Mouse (Mus musculus) liver, embryonic 13.5 days (tissue): Measurements from ENCODE around the gene Mthfd1. TPM values are rescaled to one million over a fixed set of nuclear protein-coding genes. Genes with fewer than 3 reads are reported as not detected.
A peak's percentile ranks its signal among the peaks of the same experiment; 100 is the strongest.
"Not testable (repeated sequence)": the region's sequence is repeated elsewhere in the genome, so short reads cannot be mapped to it uniquely, and the experiment has no call there.

ENCODE experiments used
- ATAC-seq: fragments of 200-750 bp; cut with Nextera tagmentation; 2 replicates; pipeline ENCODE4 v1.8.0; 2017; ENCODE audit warnings: low read depth, mild to moderate bottlenecking, moderate number of reproducible peaks, moderate library complexity
- DNase-seq: peaks from one replicate; pipeline ENCODE4 v3.0.0; 2022
- H3K27ac ChIP-seq: fragments of 300-500 bp; sonication (generic); 2 replicates; pipeline ENCODE4 v1.5.1; 2015; ENCODE audit warnings: moderate library complexity, mild to moderate bottlenecking, inconsistent platforms
- H3K27me3 ChIP-seq: fragments of 300-500 bp; sonication (generic); 2 replicates; pipeline ENCODE4 v1.6.1; 2015; ENCODE audit warnings: mild to moderate bottlenecking, inconsistent platforms
- H3K36me3 ChIP-seq: fragments of 300-500 bp; sonication (generic); 2 replicates; pipeline ENCODE4 v1.6.1; 2015; ENCODE audit warnings: mild to moderate bottlenecking, inconsistent platforms
- H3K4me1 ChIP-seq: fragments of 300-500 bp; sonication (generic); replicated peaks from 2 replicates; pipeline ENCODE4 v1.6.1; 2015; ENCODE audit warnings: inconsistent platforms
- H3K4me2 ChIP-seq: fragments of 300-500 bp; sonication (generic); 2 replicates; pipeline ENCODE4 v1.6.1; 2015; ENCODE audit warnings: inconsistent platforms, mild to moderate bottlenecking, moderate library complexity
- H3K4me3 ChIP-seq: fragments of 300-500 bp; sonication (generic); replicated peaks from 2 replicates; pipeline ENCODE4 v1.5.1; 2015; ENCODE audit warnings: mild to moderate bottlenecking, inconsistent platforms
- H3K9ac ChIP-seq: fragments of 300-500 bp; sonication (generic); 2 replicates; pipeline ENCODE4 v1.6.1; 2015; ENCODE audit warnings: mild to moderate bottlenecking, inconsistent platforms
- H3K9me3 ChIP-seq: fragments of 300-500 bp; sonication (generic); replicated peaks from 2 replicates; pipeline ENCODE4 v1.6.1; 2016; ENCODE audit warnings: inconsistent platforms
- WGBS: fragments of 180-500 bp; shearing (Covaris S2); methylation state at CpG from one replicate; pipeline ENCODE4 v1.1.7; 2015; ENCODE audit not compliant: insufficient replicate concordance; 5-methylcytosine and 5-hydroxymethylcytosine counted together
- polyA plus RNA-seq: library from polyadenylated mRNA; unstranded; fragments of >200 nt; fragmentation: Nextera tagmentation; extraction: Ambion mirVana; gene quantifications from 2 replicates; pipeline ENCODE4 v1.2.1, GENCODE M21; 2015

The Mthfd1 gene
- 111 and 125 TPM in 2 replicates for polyA plus RNA-seq

DNA sequence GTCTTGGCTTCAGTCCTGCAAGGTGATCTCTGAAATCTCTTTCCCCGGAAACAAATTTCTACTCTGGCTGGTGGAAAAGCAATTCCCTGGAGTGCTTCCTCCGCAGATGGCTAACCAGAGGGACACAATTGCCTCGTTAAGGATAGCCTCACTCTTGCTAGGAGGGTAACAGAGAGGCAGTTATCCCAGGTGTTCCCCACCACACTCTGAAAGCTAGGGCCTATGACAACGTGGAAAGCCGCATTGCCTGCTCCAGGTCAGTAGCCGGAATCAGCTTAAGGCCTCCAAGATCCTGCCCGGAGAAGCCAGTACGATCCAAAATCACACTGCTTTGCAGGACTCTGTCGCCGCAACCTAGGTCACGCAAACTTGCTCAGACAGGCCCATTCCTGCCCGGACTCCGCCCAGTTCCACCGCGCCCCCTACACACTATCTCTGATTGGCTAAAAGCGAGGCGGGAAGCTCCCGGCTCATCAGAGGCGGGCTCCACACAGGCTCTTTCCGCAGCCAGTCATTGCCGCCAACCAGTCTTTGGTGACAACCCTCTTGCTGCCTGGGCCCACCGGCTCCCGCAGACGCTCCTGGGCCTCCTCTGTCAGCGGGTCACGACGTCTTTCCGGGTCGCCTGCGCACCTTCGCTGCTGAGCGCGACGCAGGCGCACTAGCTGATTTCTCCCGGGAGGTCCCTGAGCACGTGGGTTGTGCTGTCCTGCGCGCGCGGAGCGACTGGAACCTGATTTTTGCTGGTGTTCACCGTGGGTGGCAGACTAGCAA is at the start of gene Mthfd1:
Gene Mthfd1 (plus strand): TSS at position 574 of the 774 bp plus-strand sequence.
- no peaks in the 10 kb centered on the region; the same call in 1 of the 2 replicates for H3K36me3 ChIP-seq
- 3% methylated on average over 43 of the region's 43 CpGs for WGBS
- peak within 1 kb of the TSS; percentile 71 for H3K4me3 ChIP-seq
- H3K4me2 ChIP-seq = peak within 1 kb of the TSS; percentile 97
- H3K9me3 ChIP-seq = no peaks in the 10 kb centered on the region
- peak; percentile 99 for ATAC-seq
- H3K27me3 ChIP-seq = no peaks in the 10 kb centered on the region
- peak within 1 kb of the TSS; percentile 74 for H3K27ac ChIP-seq
- peak; percentile 95 for DNase-seq
- H3K9ac ChIP-seq = peak within 1 kb of the TSS; percentile 80
- H3K4me1 ChIP-seq = peaks cover 43% of the 10 kb centered on the region

DNA sequence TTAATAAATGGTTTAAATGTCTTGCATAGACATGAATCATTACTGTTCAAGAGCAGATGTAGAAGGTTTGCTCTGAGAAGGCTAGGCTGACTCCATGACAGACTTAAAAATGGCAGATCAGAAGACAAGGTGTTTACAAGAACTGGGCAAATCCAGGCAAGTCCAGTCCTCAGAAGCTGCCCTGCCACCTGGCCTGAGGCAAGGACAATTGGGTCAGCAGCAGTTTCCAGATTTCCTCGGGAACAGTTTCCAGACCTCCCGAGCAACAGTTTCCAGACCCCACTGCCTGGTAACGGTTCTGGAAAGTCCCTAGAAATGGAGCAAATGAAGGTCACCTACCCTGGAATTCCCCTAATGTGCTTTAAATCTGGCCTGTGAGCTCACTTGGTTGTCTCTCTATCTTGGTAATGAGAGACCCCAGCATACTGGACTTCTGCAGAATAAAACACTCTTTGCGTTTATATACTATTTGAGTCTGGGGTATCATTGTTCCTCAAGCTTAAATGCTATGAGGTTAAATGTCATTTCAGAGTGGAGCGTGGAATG is 45.6 kb upstream of the Mthfd1 start:
- Histone ChIP-seq H3K36me3 (no peaks in the 10 kb centered on the region), H3K9ac (no peak overlapping the region), H3K27me3 (no peaks in the 10 kb centered on the region), H3K4me3 (no peak overlapping the region), H3K4me1 (no peaks in the 10 kb centered on the region), H3K9me3 (no peaks in the 10 kb centered on the region), H3K4me2 (no peak overlapping the region), H3K27ac (no peak overlapping the region)
- 76% methylated on average over 5 of the region's 5 CpGs for WGBS
- no peak for DNase-seq
- no peak for ATAC-seq

DNA sequence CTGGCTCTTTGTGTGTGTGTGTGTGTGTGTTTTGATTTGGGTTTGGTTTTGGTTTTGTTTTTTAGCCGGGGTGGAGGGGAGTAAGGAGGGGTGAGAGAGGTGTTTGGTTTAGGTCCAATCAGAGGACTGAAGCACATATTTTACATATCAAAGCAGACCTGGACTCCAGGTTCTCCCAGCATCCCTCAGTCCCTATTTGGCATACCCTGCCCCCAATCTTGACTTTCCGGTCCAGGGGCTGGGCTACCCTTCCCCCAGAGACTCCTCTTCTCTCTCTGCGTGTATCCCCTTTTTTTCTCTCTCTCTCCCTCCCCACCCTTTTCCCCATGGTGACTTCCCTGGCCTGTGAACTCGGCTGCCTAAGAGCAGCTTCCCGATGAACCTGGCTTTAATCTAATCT is 40.0 kb upstream of the Mthfd1 start:
- Histone ChIP-seq H3K9ac (no peak overlapping the region), H3K4me3 (no peak overlapping the region), H3K4me1 (no peaks in the 10 kb centered on the region), H3K27ac (no peak overlapping the region), H3K9me3 (no peaks in the 10 kb centered on the region), H3K4me2 (no peak overlapping the region), H3K36me3 (no peaks in the 10 kb centered on the region), H3K27me3 (no peaks in the 10 kb centered on the region)
- 34% methylated on average over 5 of the region's 5 CpGs for WGBS
- ATAC-seq (no peak), DNase-seq (no peak)

DNA sequence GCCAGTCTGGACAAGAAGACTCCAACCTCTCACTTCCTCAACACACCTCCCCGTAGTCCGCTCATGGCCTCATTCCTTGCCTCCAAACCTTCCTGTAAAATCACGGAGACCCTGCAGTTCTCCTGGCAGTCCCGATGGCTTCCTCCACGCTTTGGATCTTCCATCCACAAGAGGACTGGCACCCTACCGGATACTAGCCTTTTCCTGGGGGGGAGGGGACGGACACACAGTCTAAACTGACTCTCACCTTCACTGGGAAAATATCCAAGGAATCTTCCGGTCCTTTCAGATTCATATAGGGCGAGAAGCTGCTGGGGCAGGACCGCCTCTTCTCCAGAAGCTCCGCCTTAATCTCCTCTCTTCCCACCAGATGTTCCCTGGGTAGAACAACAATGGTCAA is 38.4 kb upstream of the Mthfd1 start:
- Histone ChIP-seq H3K9me3 (no peaks in the 10 kb centered on the region), H3K4me1 (no peaks in the 10 kb centered on the region), H3K36me3 (no peaks in the 10 kb centered on the region), H3K27me3 (no peaks in the 10 kb centered on the region), H3K9ac (no peak overlapping the region), H3K27ac (no peak overlapping the region), H3K4me3 (no peak overlapping the region), H3K4me2 (no peak overlapping the region)
- ATAC-seq = no peak
- WGBS = 50% methylated on average over 11 of the region's 11 CpGs
- DNase-seq = no peak

DNA sequence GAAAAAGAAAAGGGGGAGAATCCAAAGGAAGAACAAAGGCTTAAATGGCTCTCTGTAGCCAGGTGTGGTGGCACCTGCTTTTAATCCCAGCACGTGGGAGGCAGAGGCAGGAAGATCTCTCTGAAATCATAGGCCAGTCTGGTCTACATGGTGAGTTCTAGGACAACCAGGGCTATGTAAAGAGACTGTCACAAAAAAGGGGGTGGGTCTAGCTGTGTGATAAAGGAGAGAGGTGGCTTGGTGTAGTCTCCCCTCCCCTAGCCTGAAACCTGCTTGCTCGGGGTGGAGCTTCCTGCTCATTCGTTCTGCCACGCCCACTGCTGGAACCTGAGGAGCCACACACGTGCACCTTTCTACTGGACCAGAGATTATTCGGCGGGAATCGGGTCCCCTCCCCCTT is 33.0 kb upstream of the Mthfd1 start:
- not testable (repeated sequence) for ATAC-seq, H3K27ac ChIP-seq, H3K9ac ChIP-seq, H3K27me3 ChIP-seq, H3K9me3 ChIP-seq, H3K36me3 ChIP-seq, H3K4me2 ChIP-seq, DNase-seq, H3K4me1 ChIP-seq, H3K4me3 ChIP-seq
- 52% methylated on average over 2 of the region's 8 CpGs for WGBS

DNA sequence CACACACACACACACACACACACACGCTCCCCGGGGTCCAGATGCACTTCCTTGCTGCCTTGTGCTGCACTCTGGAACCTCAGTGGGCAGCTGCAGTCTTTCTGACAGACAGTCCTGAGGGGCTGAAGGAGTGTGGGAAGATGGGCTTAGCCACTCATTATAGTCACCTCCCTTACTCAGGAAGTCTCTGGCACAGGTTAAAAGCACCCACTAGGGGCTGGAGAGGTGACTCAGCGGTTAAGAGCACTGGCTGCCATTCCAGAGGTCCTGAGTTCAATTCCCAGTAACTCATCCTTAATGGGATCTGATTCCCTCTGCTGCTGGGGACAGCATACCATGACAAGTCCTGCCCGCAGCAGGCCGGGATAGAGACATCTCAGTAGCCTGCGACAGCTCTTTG is 24.5 kb upstream of the Mthfd1 start:
- Histone ChIP-seq H3K4me3 (no peak overlapping the region), H3K36me3 (no peaks in the 10 kb centered on the region), H3K27me3 (no peaks in the 10 kb centered on the region), H3K9me3 (no peaks in the 10 kb centered on the region), H3K4me2 (no peak overlapping the region), H3K9ac (no peak overlapping the region), H3K4me1 (peaks cover 5% of the 10 kb centered on the region; the same call in 1 of the 2 replicates), H3K27ac (no peak overlapping the region)
- 74% methylated on average over 6 of the region's 6 CpGs for WGBS
- DNase-seq = no peak
- no peak for ATAC-seq

DNA sequence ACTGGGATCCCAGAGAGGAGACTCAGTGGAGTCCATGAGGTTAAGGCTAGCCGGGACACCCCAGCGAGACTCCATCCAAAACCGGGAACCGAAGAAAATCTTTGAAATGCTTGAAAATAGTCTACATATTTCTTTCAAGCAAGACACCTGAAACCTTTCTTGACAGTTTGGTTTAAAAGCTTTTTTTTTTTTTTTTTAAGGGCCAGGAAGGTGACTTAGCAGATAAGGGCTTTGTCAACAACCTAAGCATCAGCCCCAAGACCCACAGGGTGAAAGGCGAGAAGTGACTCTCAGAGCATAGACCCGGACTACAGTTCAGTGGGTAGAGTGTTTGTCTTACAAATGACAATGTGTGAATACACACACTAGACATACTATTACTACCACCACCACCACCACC is 19.8 kb upstream of the Mthfd1 start:
- Histone ChIP-seq H3K36me3 (no peaks in the 10 kb centered on the region), H3K4me2 (no peak overlapping the region), H3K9ac (no peak overlapping the region), H3K4me1 (peaks cover 37% of the 10 kb centered on the region), H3K27ac (no peak overlapping the region), H3K9me3 (no peaks in the 10 kb centered on the region), H3K27me3 (no peaks in the 10 kb centered on the region), H3K4me3 (no peak overlapping the region)
- 77% methylated on average over 6 of the region's 6 CpGs for WGBS
- ATAC-seq = no peak
- DNase-seq = no peak

DNA sequence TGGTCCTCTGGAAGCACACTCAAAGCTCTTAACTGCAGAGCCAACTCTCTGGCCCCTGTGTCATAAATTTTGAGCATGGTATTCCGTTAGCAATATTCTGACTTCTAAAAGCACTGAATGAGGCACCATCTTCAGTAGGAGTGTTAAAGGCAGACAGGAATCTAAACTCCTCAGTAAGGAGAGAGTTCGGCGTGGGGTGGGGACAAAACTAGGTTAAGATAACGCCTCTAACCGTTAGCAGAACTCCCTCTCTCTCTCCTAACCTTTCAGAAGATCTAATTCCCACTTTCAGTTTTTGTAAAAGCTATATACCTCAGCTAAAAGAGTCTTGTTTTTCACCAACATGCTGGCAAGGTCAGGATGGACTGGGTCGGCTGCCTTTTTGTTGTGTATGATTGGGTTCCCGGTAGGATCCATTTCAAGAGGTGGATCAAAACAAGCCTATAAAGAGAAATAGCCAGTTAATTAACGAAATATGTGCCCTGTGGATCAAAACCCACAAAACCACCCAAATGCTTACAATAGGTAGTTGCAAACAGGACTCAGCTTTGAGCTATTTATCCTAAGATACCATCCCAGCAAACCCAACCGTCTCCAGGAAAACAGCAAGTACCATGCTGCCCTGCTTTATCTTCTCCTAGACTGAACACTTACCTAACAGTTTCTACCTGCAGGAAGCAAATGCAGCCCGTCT is 15.8 kb upstream of the Mthfd1 start:
- peak overlapping the region; percentile 84 for H3K27ac ChIP-seq

DNA sequence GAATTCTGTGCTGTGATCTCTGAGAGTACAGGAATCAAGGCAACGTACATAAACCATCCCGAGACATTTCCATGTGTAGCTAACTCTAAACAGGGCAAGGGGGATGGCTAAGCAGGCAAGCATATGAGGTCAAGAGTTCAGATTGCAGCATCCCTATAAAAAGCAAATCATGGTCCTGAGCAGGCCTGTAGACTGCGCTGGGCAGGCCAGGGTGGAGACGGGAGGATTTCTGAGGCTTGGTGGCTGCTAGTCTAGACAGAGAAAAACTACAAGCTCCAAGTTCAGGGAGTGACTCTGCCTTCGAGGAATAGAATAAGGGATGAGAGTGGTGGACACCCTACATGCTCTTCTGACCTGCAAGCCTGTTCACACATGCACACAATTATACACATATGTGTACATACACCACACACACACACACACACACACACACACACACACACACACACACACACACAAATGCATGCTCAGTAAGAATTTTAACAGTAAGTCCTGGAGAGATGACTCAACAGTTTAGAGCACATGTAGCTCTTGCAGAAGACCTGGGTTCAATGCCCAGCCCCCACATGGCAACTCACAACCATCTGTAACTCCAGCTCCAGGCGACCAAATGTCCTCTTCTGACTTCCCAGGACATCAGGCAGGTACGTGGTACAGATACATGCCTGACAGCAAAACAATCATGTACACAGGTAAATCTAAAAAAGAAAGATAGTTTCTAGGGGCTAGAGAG is 15.1 kb upstream of the Mthfd1 start:
- H3K9me3 ChIP-seq = no peaks in the 10 kb centered on the region
- DNase-seq (no peak), ATAC-seq (peak; percentile 26; the same call in 1 of the 2 replicates)
- H3K9ac ChIP-seq = no peak overlapping the region
- H3K4me2 ChIP-seq = no peak overlapping the region
- H3K4me3 ChIP-seq = no peak overlapping the region
- H3K27me3 ChIP-seq = no peaks in the 10 kb centered on the region
- H3K27ac ChIP-seq = peak overlapping the region; percentile 84
- WGBS = 59% methylated on average over 7 of the region's 7 CpGs
- no peaks in the 10 kb centered on the region for H3K36me3 ChIP-seq
- peaks cover 62% of the 10 kb centered on the region for H3K4me1 ChIP-seq

More for the DNA sequence above, 15.8 kb upstream of the Mthfd1 start:
- Histone ChIP-seq H3K4me1 (peaks cover 64% of the 10 kb centered on the region), H3K9ac (no peak overlapping the region), H3K36me3 (no peaks in the 10 kb centered on the region), H3K4me2 (peak overlapping the region; percentile 29), H3K9me3 (no peaks in the 10 kb centered on the region), H3K27me3 (no peaks in the 10 kb centered on the region), H3K4me3 (no peak overlapping the region)
- 30% methylated on average over 10 of the region's 10 CpGs for WGBS
- ATAC-seq (0 out of 2 replicates have a peak, but pooled peaks have one; percentile 37), DNase-seq (no peak)

DNA sequence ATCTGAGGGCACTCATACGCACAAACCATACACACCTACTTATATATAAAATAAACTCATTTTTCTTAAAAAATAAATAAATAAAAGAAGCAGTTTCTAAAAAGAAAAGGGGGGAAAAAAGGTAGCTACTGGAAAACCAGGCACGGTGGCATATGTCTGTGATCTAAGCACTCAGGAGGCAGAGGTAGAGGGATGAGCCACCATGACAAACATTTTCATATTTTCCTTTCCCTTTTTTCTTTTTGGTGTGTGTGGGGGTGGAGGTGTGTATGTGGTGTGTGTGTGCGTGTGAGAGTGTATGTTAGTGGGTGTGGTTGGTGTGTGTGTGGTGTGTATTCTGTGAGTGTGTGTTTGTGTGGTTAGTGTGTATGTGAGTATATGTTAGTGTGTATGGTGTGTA is 14.4 kb upstream of the Mthfd1 start:
- peak; percentile 17; the same call in 1 of the 2 replicates for ATAC-seq
- WGBS = 62% methylated on average over 3 of the region's 3 CpGs
- H3K4me2 ChIP-seq = peak overlapping the region; percentile 36

DNA sequence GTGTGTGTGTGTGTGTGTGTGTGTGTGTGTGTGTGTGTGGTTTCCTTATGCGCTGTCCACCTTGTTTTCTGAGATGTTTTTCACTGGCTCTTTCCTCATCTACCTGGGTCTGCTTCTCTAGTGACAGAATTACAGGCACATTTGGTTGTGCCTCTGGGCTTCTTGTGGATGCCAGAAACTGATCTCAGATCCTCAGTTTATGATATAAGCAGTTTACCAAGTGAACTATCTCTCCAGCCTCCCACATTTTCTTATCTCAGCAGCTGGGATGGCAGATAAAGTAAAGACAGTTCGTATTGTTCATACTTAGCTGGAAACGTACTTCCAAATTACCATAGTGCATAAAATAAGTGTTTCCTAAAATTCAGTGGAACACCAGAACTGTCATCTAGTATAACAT is 14.0 kb upstream of the Mthfd1 start:
- H3K9ac ChIP-seq = peak overlapping the region; percentile 34; the same call in 1 of the 2 replicates
- ATAC-seq (peak; percentile 78), DNase-seq (peak; percentile 40)
- H3K4me3 ChIP-seq = no peak overlapping the region
- no peaks in the 10 kb centered on the region for H3K36me3 ChIP-seq
- no peaks in the 10 kb centered on the region for H3K9me3 ChIP-seq
- H3K27ac ChIP-seq = peak overlapping the region; percentile 84
- WGBS = 12% methylated on average over 3 of the region's 3 CpGs
- no peaks in the 10 kb centered on the region for H3K27me3 ChIP-seq
- peaks cover 59% of the 10 kb centered on the region for H3K4me1 ChIP-seq
- peak overlapping the region; percentile 36 for H3K4me2 ChIP-seq

More for the DNA sequence above, 14.4 kb upstream of the Mthfd1 start:
- Histone ChIP-seq H3K36me3 (no peaks in the 10 kb centered on the region), H3K4me3 (no peak overlapping the region), H3K9ac (peak overlapping the region; percentile 8; the same call in 1 of the 2 replicates), H3K4me1 (peaks cover 59% of the 10 kb centered on the region), H3K9me3 (no peaks in the 10 kb centered on the region), H3K27me3 (no peaks in the 10 kb centered on the region), H3K27ac (peak overlapping the region; percentile 84)
- DNase-seq = no peak
